Mouse (Mus musculus) spleen, postnatal 14 days (tissue): ENCODE results near the gene Olfr522.

Experiments used
- DNase-seq, 2 experiments: peaks; one replicate each; pipeline ENCODE4 v3.0.0; 2021 to 2022; ENCODE audit warnings: low spot score in 2 of 2

The Olfr522 gene

GRCm38 (mm10) chr7:140115583-140116328, 48.8 kb downstream of the Olfr522 start, which contains the start of gene Paox:
TSS of gene Paox (plus strand) at chr7:140115799.
- no peak for DNase-seq

DNA sequence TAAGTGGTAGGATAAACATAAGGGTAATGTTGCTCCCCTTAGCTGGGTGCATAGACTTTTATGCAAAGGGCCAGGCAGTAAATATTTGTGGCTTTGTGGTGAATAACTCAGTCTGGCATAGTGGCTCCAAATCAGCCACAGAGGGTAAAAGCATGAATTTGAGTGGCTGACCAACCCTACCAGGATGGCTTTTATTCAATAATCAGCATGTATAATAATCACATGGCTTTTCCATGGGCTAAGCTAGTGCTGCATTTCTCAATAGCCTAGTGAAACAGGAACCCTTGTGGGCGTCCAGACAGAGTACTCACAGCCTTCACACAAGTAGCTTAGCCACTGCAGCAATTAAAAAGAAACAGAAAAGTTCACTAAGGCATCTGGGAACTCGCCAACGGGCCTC, 52.6 kb downstream of the Olfr522 start:
- DNase-seq: no peak
